Mouse (Mus musculus): ENCODE data around the gene Tmprss2. TPM values are rescaled to one million over a fixed set of nuclear protein-coding genes. Genes with fewer than 3 reads are reported as not detected.
A peak's percentile ranks its signal among the peaks of the same experiment; 100 is the strongest.

Gene Tmprss2
- polyA plus RNA-seq, 1 experiment from 2014 or later = 54.2 TPM

GRCm38 (mm10) chr16:97610246-97610645 is 749 bp downstream of the Tmprss2 start:
- no peak for TF ChIP-seq EP300 (IDR thresholded peaks at IDR 0.05)
- TF ChIP-seq CTCF (IDR thresholded peaks at IDR 0.05) = peak; percentile 28

GRCm38 (mm10) chr16:97609676-97610075 is 1.3 kb downstream of the Tmprss2 start:
- Histone ChIP-seq H3K4me2 (replicated peaks; ENCODE audit: low read depth, low read length) (peak overlapping the region; percentile 69), H3K9me3 (ENCODE audit: low read length) (no peaks in the 10 kb centered on the region), H3K36me3 (ENCODE audit: insufficient read depth, low read length) (no peaks in the 10 kb centered on the region), H3K27ac (ENCODE audit: low read length) (no peak overlapping the region), H3K4me1 (ENCODE audit: insufficient read depth, low read depth, low read length) (no peaks in the 10 kb centered on the region; the same call in 1 of the 2 replicates), H3K9ac (replicated peaks; ENCODE audit: low read depth) (no peak overlapping the region), H3K4me3 (ENCODE audit: low read depth, low read length) (peak overlapping the region; percentile 45; the same call in 1 of the 2 replicates), H3K27me3 (replicated peaks; ENCODE audit: insufficient read depth, low read length) (0 out of 2 replicates have a peak, but pooled peaks cover 5% of the 10 kb centered on the region)
- ATAC-seq (no peak), DNase-seq (ENCODE audit: low spot score) (no peak)
- 70% methylated on average over 2 of the region's 2 CpGs for WGBS
- TF ChIP-seq CTCF (IDR thresholded peaks at IDR 0.05) (no peak), EP300 (IDR thresholded peaks at IDR 0.05) (no peak)

More at GRCm38 (mm10) chr16:97610246-97610645, 749 bp downstream of the Tmprss2 start:
- peak overlapping the region; percentile 69 for H3K4me2 ChIP-seq (replicated peaks; ENCODE audit: low read depth, low read length)
- H3K27me3 ChIP-seq (replicated peaks; ENCODE audit: insufficient read depth, low read length) = 0 out of 2 replicates have a peak, but pooled peaks cover 5% of the 10 kb centered on the region
- H3K27ac ChIP-seq (ENCODE audit: low read length) = peak overlapping the region; percentile 72
- H3K4me1 ChIP-seq (ENCODE audit: insufficient read depth, low read depth, low read length) = no peaks in the 10 kb centered on the region; the same call in 1 of the 2 replicates
- H3K9me3 ChIP-seq (ENCODE audit: low read length) = no peaks in the 10 kb centered on the region
- ATAC-seq (peak; percentile 37), DNase-seq (ENCODE audit: low spot score) (peak; percentile 33)
- H3K36me3 ChIP-seq (ENCODE audit: insufficient read depth, low read length) = no peaks in the 10 kb centered on the region
- H3K4me3 ChIP-seq (ENCODE audit: low read depth, low read length) = peak overlapping the region; percentile 45
- peak overlapping the region; percentile 29; the same call in 1 of the 2 replicates for H3K9ac ChIP-seq (replicated peaks; ENCODE audit: low read depth)
- 5% methylated on average over 20 of the region's 20 CpGs for WGBS

GRCm38 (mm10) chr16:97607956-97608355 is 3.0 kb downstream of the Tmprss2 start:
- H3K27me3 ChIP-seq (replicated peaks; ENCODE audit: insufficient read depth, low read length) = 0 out of 2 replicates have a peak, but pooled peaks cover 5% of the 10 kb centered on the region
- H3K4me1 ChIP-seq (ENCODE audit: insufficient read depth, low read depth, low read length) = no peaks in the 10 kb centered on the region; the same call in 1 of the 2 replicates
- H3K9ac ChIP-seq (replicated peaks; ENCODE audit: low read depth) = no peak overlapping the region
- no peak for ATAC-seq
- DNase-seq (ENCODE audit: low spot score) = no peak
- TF ChIP-seq CTCF (IDR thresholded peaks at IDR 0.05) = no peak
- TF ChIP-seq EP300 (IDR thresholded peaks at IDR 0.05) = no peak
- H3K9me3 ChIP-seq (ENCODE audit: low read length) = no peaks in the 10 kb centered on the region
- 92% methylated on average over 1 of the region's 1 CpGs for WGBS
- H3K36me3 ChIP-seq (ENCODE audit: insufficient read depth, low read length) = no peaks in the 10 kb centered on the region
- no peak overlapping the region for H3K27ac ChIP-seq (ENCODE audit: low read length)
- H3K4me3 ChIP-seq (ENCODE audit: low read depth, low read length) = no peak overlapping the region
- H3K4me2 ChIP-seq (replicated peaks; ENCODE audit: low read depth, low read length) = no peak overlapping the region

GRCm38 (mm10) chr16:97606829-97607228 is 4.2 kb downstream of the Tmprss2 start:
- no peaks in the 10 kb centered on the region; the same call in 1 of the 2 replicates for H3K4me1 ChIP-seq (ENCODE audit: insufficient read depth, low read depth, low read length)
- H3K27me3 ChIP-seq (replicated peaks; ENCODE audit: insufficient read depth, low read length) = 0 out of 2 replicates have a peak, but pooled peaks cover 5% of the 10 kb centered on the region
- no peak overlapping the region for H3K27ac ChIP-seq (ENCODE audit: low read length)
- H3K9me3 ChIP-seq (ENCODE audit: low read length) = no peaks in the 10 kb centered on the region
- no peak overlapping the region for H3K4me3 ChIP-seq (ENCODE audit: low read depth, low read length)
- H3K36me3 ChIP-seq (ENCODE audit: insufficient read depth, low read length) = no peaks in the 10 kb centered on the region
- ATAC-seq (no peak), DNase-seq (ENCODE audit: low spot score) (no peak)
- TF ChIP-seq CTCF (IDR thresholded peaks at IDR 0.05) = no peak
- TF ChIP-seq EP300 (IDR thresholded peaks at IDR 0.05) = no peak
- no peak overlapping the region for H3K9ac ChIP-seq (replicated peaks; ENCODE audit: low read depth)
- no peak overlapping the region for H3K4me2 ChIP-seq (replicated peaks; ENCODE audit: low read depth, low read length)
- WGBS = 36% methylated on average over 2 of the region's 2 CpGs

GRCm38 (mm10) chr16:97605957-97606721 is 4.9 kb downstream of the Tmprss2 start:
- H3K27me3 ChIP-seq (replicated peaks; ENCODE audit: insufficient read depth, low read length) = 0 out of 2 replicates have a peak, but pooled peaks cover 4% of the 10 kb centered on the region
- 77% methylated on average over 9 of the region's 9 CpGs for WGBS
- no peaks in the 10 kb centered on the region for H3K9me3 ChIP-seq (ENCODE audit: low read length)
- no peak overlapping the region for H3K27ac ChIP-seq (ENCODE audit: low read length)
- no peak for TF ChIP-seq EP300 (IDR thresholded peaks at IDR 0.05)
- no peak for TF ChIP-seq CTCF (IDR thresholded peaks at IDR 0.05)
- ATAC-seq = no peak
- H3K4me1 ChIP-seq (ENCODE audit: insufficient read depth, low read depth, low read length) = no peaks in the 10 kb centered on the region; the same call in 1 of the 2 replicates
- H3K36me3 ChIP-seq (ENCODE audit: insufficient read depth, low read length) = no peaks in the 10 kb centered on the region
- no peak overlapping the region for H3K4me3 ChIP-seq (ENCODE audit: low read depth, low read length)
- H3K9ac ChIP-seq (replicated peaks; ENCODE audit: low read depth) = no peak overlapping the region
- no peak overlapping the region for H3K4me2 ChIP-seq (replicated peaks; ENCODE audit: low read depth, low read length)
- DNase-seq (ENCODE audit: low spot score) = no peak

- peak; percentile 71 for DNase-seq (ENCODE audit: low spot score)
- H3K27ac ChIP-seq (ENCODE audit: low read length) = no peak overlapping the region
- H3K27me3 ChIP-seq (replicated peaks; ENCODE audit: insufficient read depth, low read length) = no peaks in the 10 kb centered on the region
- TF ChIP-seq CTCF (IDR thresholded peaks at IDR 0.05) = no peak
- no peak for TF ChIP-seq EP300 (IDR thresholded peaks at IDR 0.05)
- no peak overlapping the region for H3K9ac ChIP-seq (replicated peaks; ENCODE audit: low read depth)
- no peak overlapping the region for H3K4me2 ChIP-seq (replicated peaks; ENCODE audit: low read depth, low read length)
- no peaks in the 10 kb centered on the region for H3K36me3 ChIP-seq (ENCODE audit: insufficient read depth, low read length)
- 25% methylated on average over 1 of the region's 1 CpGs for WGBS
- H3K4me3 ChIP-seq (ENCODE audit: low read depth, low read length) = no peak overlapping the region
- H3K9me3 ChIP-seq (ENCODE audit: low read length) = no peaks in the 10 kb centered on the region
- no peak for ATAC-seq
- H3K4me1 ChIP-seq (ENCODE audit: insufficient read depth, low read depth, low read length) = no peaks in the 10 kb centered on the region; the same call in 1 of the 2 replicates
Observed at GRCm38 (mm10) chr16:97602256-97602655, 8.7 kb downstream of the Tmprss2 start.
